Mouse (Mus musculus) forebrain, embryonic 13.5 days (tissue): ENCODE measurements around the gene Prss56. TPM values are rescaled to one million over a fixed set of nuclear protein-coding genes. Genes with fewer than 3 reads are reported as not detected.

Source experiments
- ATAC-seq: fragments of 200-750 bp; cut with Nextera tagmentation; 2 replicates; pipeline ENCODE4 v1.8.0; 2017
- H3K27ac ChIP-seq: fragments of 300-500 bp; sonication (generic); 2 replicates; pipeline ENCODE4 v1.5.1; 2015; ENCODE audit warnings: inconsistent platforms, mild to moderate bottlenecking, moderate library complexity
- H3K27me3 ChIP-seq: fragments of 300-500 bp; sonication (generic); 2 replicates; pipeline ENCODE4 v1.6.1; 2015; ENCODE audit warnings: mild to moderate bottlenecking, inconsistent platforms
- H3K36me3 ChIP-seq: fragments of 300-500 bp; sonication (generic); 2 replicates; pipeline ENCODE4 v1.6.1; 2015; ENCODE audit warnings: mild to moderate bottlenecking, inconsistent platforms; ENCODE audit not compliant: poor library complexity, severe bottlenecking
- H3K4me1 ChIP-seq: fragments of 300-500 bp; sonication (generic); 2 replicates; pipeline ENCODE4 v1.6.1; 2015; ENCODE audit warnings: inconsistent platforms
- H3K4me2 ChIP-seq: fragments of 300-500 bp; sonication (generic); 2 replicates; pipeline ENCODE4 v1.6.1; 2015; ENCODE audit warnings: inconsistent platforms, mild to moderate bottlenecking, moderate library complexity
- H3K4me3 ChIP-seq: fragments of 300-500 bp; sonication (generic); 2 replicates; pipeline ENCODE4 v1.5.1; 2015; ENCODE audit warnings: mild to moderate bottlenecking, inconsistent platforms
- H3K9ac ChIP-seq: fragments of 300-500 bp; sonication (generic); 2 replicates; pipeline ENCODE4 v1.6.1; 2015; ENCODE audit warnings: mild to moderate bottlenecking, inconsistent platforms
- H3K9me3 ChIP-seq: fragments of 300-500 bp; sonication (generic); replicated peaks from 2 replicates; pipeline ENCODE4 v1.6.1; 2016; ENCODE audit warnings: inconsistent platforms
- WGBS: fragments of 180-500 bp; shearing (Covaris S2); methylation state at CpG from one replicate; pipeline ENCODE4 v1.1.7; 2015; 5-methylcytosine and 5-hydroxymethylcytosine counted together
- polyA plus RNA-seq: library from polyadenylated mRNA; unstranded; fragments of >200 nt; fragmentation: Nextera tagmentation; extraction: Ambion mirVana; gene quantifications from 2 replicates; pipeline ENCODE4 v1.2.1, GENCODE M21; 2015

Prss56 gene
- polyA plus RNA-seq, 1 experiment from 2014 or later = 0.17 TPM

DNA sequence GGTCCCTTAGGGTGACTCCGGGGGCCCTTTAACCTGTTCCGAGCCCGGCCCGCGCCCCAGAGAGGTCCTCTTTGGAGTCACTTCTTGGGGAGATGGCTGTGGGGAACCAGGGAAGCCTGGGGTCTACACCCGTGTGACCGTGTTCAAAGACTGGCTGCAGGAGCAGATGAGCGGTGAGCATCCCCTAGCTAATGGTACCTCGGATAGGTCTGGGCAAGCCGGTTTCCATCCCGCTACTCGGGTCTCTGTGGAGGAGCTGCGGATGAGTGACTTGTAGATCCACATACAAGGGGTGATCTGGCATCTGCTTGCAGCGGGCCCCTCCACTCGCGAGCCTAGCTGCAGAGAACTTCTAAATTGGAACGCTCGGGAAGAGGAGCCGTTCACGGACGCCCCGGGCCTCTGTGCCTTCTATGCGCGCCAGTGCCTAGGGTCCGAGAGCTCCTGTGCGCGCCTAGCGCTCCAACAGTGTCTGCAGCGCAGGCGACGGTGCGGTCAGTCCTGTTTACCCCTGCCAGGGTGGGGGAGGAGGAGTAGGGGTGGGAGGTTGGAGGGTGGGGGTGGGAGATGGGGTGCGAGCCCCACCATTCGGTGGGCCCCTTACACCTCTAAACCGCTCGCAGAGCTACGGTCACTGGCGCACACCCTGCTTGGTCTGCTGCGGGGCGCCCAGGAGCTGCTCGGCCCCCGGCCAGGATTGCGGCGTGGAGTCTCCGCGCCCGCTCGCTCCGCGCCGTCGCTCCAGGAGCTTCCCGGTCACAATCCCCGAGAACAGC is 3.3 kb downstream of the Prss56 start:
- peak overlapping the region; percentile 49 for H3K4me3 ChIP-seq
- no peaks in the 10 kb centered on the region for H3K36me3 ChIP-seq
- H3K27me3 ChIP-seq = peaks cover 68% of the 10 kb centered on the region
- H3K4me1 ChIP-seq = peaks cover 27% of the 10 kb centered on the region
- ATAC-seq = peak; percentile 63
- 2% methylated on average over 54 of the region's 54 CpGs for WGBS
- H3K27ac ChIP-seq = no peak overlapping the region
- H3K9ac ChIP-seq = peak overlapping the region; percentile 66
- peak overlapping the region; percentile 79 for H3K4me2 ChIP-seq
- H3K9me3 ChIP-seq = no peaks in the 10 kb centered on the region

GRCm38 (mm10) chr1:87187037-87187355 is 3.9 kb downstream of the Prss56 start:
- no peak overlapping the region for H3K27ac ChIP-seq
- peak; percentile 43 for ATAC-seq
- WGBS = 0% methylated on average over 15 of the region's 15 CpGs
- H3K4me1 ChIP-seq = peaks cover 27% of the 10 kb centered on the region
- H3K9ac ChIP-seq = peak overlapping the region; percentile 66
- H3K4me3 ChIP-seq = peak overlapping the region; percentile 49
- H3K36me3 ChIP-seq = no peaks in the 10 kb centered on the region
- H3K9me3 ChIP-seq = no peaks in the 10 kb centered on the region
- H3K27me3 ChIP-seq = peaks cover 67% of the 10 kb centered on the region
- peak overlapping the region; percentile 79 for H3K4me2 ChIP-seq

GRCm38 (mm10) chr1:87190429-87190828 is 7.3 kb downstream of the Prss56 start, which contains the start of gene Chrnd:
TSS of gene Chrnd (plus strand) at chr1:87190607.
- no peak within 1 kb of the TSS for H3K27ac ChIP-seq
- no peak within 1 kb of the TSS for H3K4me3 ChIP-seq
- no peak for ATAC-seq
- H3K36me3 ChIP-seq = no peaks in the 10 kb centered on the region
- 40% methylated on average over 4 of the region's 4 CpGs for WGBS
- peaks cover 13% of the 10 kb centered on the region for H3K4me1 ChIP-seq
- no peak within 1 kb of the TSS for H3K9ac ChIP-seq
- H3K9me3 ChIP-seq = no peaks in the 10 kb centered on the region
- H3K27me3 ChIP-seq = peaks cover 37% of the 10 kb centered on the region
- no peak within 1 kb of the TSS for H3K4me2 ChIP-seq

DNA sequence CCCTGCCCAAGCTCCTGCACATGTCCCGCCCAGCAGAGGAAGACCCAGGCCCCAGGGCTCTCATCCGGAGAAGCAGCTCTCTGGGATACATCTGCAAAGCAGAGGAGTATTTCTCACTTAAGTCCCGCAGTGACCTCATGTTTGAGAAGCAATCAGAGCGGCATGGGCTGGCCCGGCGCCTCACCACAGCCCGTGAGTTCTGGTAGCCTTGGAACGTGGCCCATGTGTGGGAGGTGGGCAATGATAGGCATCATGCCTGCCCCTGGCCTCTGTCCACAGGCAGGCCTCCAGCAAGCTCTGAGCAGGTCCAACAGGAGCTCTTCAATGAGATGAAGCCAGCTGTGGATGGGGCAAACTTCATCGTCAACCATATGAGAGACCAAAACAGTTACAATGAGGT is 14.2 kb downstream of the Prss56 start:
- Histone ChIP-seq H3K4me3 (no peak overlapping the region), H3K4me2 (no peak overlapping the region), H3K9me3 (no peaks in the 10 kb centered on the region), H3K4me1 (no peaks in the 10 kb centered on the region), H3K27me3 (no peaks in the 10 kb centered on the region), H3K27ac (no peak overlapping the region), H3K36me3 (no peaks in the 10 kb centered on the region), H3K9ac (no peak overlapping the region)
- WGBS = 87% methylated on average over 9 of the region's 9 CpGs
- ATAC-seq = no peak

DNA sequence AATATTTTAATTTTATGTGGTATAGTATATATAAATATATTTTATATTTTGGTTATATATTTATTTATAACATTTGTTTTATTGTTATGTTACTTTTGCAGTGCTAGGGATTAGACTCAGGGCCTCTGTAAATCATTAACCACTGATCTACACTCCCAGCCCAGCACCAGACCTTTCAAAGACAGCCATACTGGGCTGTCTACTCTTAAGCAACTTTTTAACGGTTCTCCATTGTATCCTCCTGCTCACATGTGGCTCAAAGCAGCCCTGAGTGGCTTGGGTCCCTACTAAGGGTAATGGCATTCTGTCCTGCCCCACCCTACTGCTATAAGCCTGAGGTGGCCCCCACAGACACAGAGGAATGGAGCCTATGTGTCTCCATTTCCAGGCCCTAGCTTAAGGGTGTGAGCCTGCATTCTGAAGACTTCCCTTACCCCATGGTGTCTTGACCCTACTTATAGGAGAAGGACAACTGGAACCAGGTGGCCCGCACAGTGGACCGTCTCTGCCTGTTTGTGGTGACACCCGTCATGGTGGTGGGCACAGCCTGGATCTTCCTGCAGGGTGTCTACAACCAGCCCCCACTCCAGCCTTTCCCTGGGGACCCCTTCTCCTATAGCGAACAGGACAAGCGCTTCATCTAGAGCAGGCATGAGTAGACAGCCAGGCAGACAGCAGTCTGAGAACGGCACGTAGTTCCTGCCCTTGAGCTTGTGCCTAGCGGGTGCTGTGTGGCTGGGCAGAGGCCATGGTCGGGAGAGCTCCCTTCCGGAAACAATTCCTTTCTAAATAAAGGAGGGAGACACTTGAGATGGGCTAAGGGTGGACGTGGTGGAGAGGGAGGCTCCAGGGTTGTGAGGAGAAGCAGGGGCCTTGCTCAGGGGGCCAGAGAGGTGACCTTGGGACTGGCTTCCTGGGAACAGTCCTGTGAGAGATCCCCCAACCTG is 15.3 kb downstream of the Prss56 start:
- H3K4me1 ChIP-seq = no peaks in the 10 kb centered on the region
- H3K27me3 ChIP-seq = no peaks in the 10 kb centered on the region
- no peak overlapping the region for H3K4me3 ChIP-seq
- WGBS = 86% methylated on average over 12 of the region's 12 CpGs
- no peak overlapping the region for H3K9ac ChIP-seq
- H3K4me2 ChIP-seq = no peak overlapping the region
- ATAC-seq = no peak
- no peaks in the 10 kb centered on the region for H3K36me3 ChIP-seq
- H3K27ac ChIP-seq = no peak overlapping the region
- no peaks in the 10 kb centered on the region for H3K9me3 ChIP-seq

- Histone ChIP-seq H3K4me2 (no peak overlapping the region), H3K27ac (no peak overlapping the region), H3K36me3 (no peaks in the 10 kb centered on the region), H3K9me3 (no peaks in the 10 kb centered on the region), H3K4me1 (no peaks in the 10 kb centered on the region), H3K27me3 (peaks cover 3% of the 10 kb centered on the region), H3K4me3 (no peak overlapping the region), H3K9ac (no peak overlapping the region)
- ATAC-seq = no peak
- WGBS = 75% methylated on average over 2 of the region's 2 CpGs
Observed at GRCm38 (mm10) chr1:87200811-87201210, 17.7 kb downstream of the Prss56 start.

GRCm38 (mm10) chr1:87201848-87202247 is 18.7 kb downstream of the Prss56 start:
- H3K4me3 ChIP-seq = no peak overlapping the region
- no peak overlapping the region for H3K9ac ChIP-seq
- 48% methylated on average over 1 of the region's 1 CpGs for WGBS
- peaks cover 14% of the 10 kb centered on the region for H3K27me3 ChIP-seq
- no peak overlapping the region for H3K4me2 ChIP-seq
- no peak for ATAC-seq
- no peaks in the 10 kb centered on the region for H3K9me3 ChIP-seq
- H3K27ac ChIP-seq = no peak overlapping the region
- no peaks in the 10 kb centered on the region for H3K36me3 ChIP-seq
- no peaks in the 10 kb centered on the region for H3K4me1 ChIP-seq

DNA sequence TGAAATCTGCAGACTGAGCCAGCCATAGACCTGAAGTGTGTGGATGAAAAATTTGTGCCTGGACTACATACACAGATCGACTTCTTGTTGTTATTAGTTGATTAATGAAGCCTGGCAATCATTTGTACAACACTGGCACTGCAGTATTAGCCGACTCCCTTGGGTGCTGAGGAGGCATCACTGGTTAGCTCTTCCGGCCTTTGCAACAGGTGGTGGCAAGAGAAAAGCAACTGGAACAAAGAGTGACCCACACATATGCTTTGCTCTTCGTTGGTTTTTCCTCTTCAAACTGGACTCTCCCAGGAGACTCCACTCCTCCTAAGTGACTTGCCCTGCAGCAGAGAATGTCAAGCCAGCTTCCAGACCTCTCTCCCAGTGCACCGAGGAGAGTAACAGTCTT is 20.7 kb downstream of the Prss56 start:
- Histone ChIP-seq H3K9me3 (no peaks in the 10 kb centered on the region), H3K27me3 (peaks cover 26% of the 10 kb centered on the region), H3K4me1 (no peaks in the 10 kb centered on the region), H3K4me2 (no peak overlapping the region), H3K9ac (no peak overlapping the region), H3K36me3 (no peaks in the 10 kb centered on the region), H3K4me3 (no peak overlapping the region), H3K27ac (no peak overlapping the region)
- no peak for ATAC-seq
- WGBS = 80% methylated on average over 5 of the region's 5 CpGs

DNA sequence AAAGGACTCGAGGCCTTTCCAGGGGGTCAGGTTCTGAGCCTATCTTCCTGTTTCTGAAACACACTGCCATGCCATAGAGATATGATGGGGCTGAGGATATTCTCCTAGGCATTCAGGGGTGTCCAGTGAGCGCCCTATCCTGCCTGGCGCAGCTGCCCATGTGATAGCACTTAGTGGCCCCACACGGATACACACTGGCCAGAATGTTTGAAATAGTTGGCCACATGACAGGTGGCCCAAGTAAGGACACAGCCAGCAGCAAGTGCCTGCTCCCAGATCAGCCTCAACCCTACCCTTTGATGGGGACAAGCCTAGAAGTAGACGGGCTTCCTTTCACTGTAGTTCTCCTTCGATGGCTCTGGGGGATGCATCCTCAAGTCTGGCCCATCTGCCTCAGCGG is 21.4 kb downstream of the Prss56 start, which contains the start of gene Chrng:
Gene Chrng, plus strand, starts transcription at position 193 of the 400 bp plus-strand sequence.
- Histone ChIP-seq H3K4me3 (no peak within 1 kb of the TSS), H3K27ac (no peak within 1 kb of the TSS), H3K36me3 (no peaks in the 10 kb centered on the region), H3K9ac (no peak within 1 kb of the TSS), H3K4me2 (no peak within 1 kb of the TSS), H3K4me1 (no peaks in the 10 kb centered on the region), H3K9me3 (no peaks in the 10 kb centered on the region), H3K27me3 (peaks cover 28% of the 10 kb centered on the region)
- ATAC-seq = no peak
- 90% methylated on average over 7 of the region's 7 CpGs for WGBS

- Histone ChIP-seq H3K27me3 (peaks cover 31% of the 10 kb centered on the region), H3K9ac (no peak overlapping the region), H3K4me2 (no peak overlapping the region), H3K36me3 (no peaks in the 10 kb centered on the region), H3K4me3 (no peak overlapping the region), H3K9me3 (no peaks in the 10 kb centered on the region), H3K27ac (no peak overlapping the region), H3K4me1 (no peaks in the 10 kb centered on the region)
- WGBS = 79% methylated on average over 6 of the region's 6 CpGs
- ATAC-seq = no peak
Observed at GRCm38 (mm10) chr1:87205038-87205437, 21.9 kb downstream of the Prss56 start.

DNA sequence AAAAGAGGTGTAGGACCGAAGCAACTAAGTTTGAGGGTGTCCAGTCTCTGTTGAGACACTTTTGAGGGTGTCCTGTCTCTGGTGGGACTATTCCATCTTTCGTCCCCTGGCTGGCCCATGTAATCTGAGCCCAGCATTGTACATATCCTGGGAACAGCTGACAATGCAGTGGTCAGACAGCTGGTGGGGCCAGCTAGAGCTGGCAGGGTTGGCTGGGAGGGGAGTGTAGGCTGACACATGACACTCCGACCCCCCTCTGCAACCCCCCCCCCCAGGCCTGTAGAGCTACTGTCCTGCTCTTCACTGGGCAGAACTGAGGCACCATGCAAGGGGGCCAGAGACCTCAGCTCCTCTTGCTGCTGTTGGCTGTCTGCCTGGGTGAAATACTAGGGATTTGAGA is 22.4 kb downstream of the Prss56 start:
- no peak for ATAC-seq
- Histone ChIP-seq H3K4me2 (no peak overlapping the region), H3K27me3 (peaks cover 31% of the 10 kb centered on the region), H3K36me3 (no peaks in the 10 kb centered on the region), H3K4me1 (no peaks in the 10 kb centered on the region), H3K9ac (no peak overlapping the region), H3K4me3 (no peak overlapping the region), H3K27ac (no peak overlapping the region), H3K9me3 (no peaks in the 10 kb centered on the region)
- WGBS = 58% methylated on average over 3 of the region's 3 CpGs

- no peak for ATAC-seq
- H3K4me2 ChIP-seq = no peak overlapping the region
- H3K27ac ChIP-seq = no peak overlapping the region
- H3K36me3 ChIP-seq = no peaks in the 10 kb centered on the region
- H3K4me3 ChIP-seq = no peak overlapping the region
- H3K9ac ChIP-seq = no peak overlapping the region
- peaks cover 31% of the 10 kb centered on the region for H3K27me3 ChIP-seq
- WGBS = 16% methylated on average over 17 of the region's 17 CpGs
- H3K9me3 ChIP-seq = no peaks in the 10 kb centered on the region
- no peaks in the 10 kb centered on the region for H3K4me1 ChIP-seq
Observed at GRCm38 (mm10) chr1:87206339-87206738, 23.2 kb downstream of the Prss56 start.
